Mouse (Mus musculus): ENCODE data around the gene Hist1h2an.

- TF ChIP-seq CTCF (IDR thresholded peaks at IDR 0.05; ENCODE audit: control insufficient read depth, insufficient read depth, insufficient replicate concordance, low read depth, low read length) (no peak), POLR2A (IDR thresholded peaks at IDR 0.05; ENCODE audit: control insufficient read depth, low read depth, low read length) (no peak)
Measured at GRCm38 (mm10) chr13:21752356-21752755, 34.7 kb downstream of the Hist1h2an start.
